Mouse (Mus musculus) cerebellum, adult 2 months (tissue): ENCODE data around the gene Agrn.
A peak's percentile ranks its signal among the peaks of the same experiment; 100 is the strongest.

Source experiments
- CTCF ChIP-seq: fragments of 200-500 bp; IDR thresholded peaks from 2 replicates; pipeline ENCODE4 v1.5.1; 2011; ENCODE audit warnings: low read depth, mild to moderate bottlenecking, control low read depth, low read length, moderate library complexity, borderline replicate concordance; ENCODE audit not compliant: insufficient read depth
- POLR2A ChIP-seq: fragments of 200-500 bp; IDR thresholded peaks from 2 replicates; pipeline ENCODE4 v1.6.1; 2011; ENCODE audit warnings: low read length, control low read depth, borderline replicate concordance; ENCODE audit not compliant: insufficient read depth

DNA sequence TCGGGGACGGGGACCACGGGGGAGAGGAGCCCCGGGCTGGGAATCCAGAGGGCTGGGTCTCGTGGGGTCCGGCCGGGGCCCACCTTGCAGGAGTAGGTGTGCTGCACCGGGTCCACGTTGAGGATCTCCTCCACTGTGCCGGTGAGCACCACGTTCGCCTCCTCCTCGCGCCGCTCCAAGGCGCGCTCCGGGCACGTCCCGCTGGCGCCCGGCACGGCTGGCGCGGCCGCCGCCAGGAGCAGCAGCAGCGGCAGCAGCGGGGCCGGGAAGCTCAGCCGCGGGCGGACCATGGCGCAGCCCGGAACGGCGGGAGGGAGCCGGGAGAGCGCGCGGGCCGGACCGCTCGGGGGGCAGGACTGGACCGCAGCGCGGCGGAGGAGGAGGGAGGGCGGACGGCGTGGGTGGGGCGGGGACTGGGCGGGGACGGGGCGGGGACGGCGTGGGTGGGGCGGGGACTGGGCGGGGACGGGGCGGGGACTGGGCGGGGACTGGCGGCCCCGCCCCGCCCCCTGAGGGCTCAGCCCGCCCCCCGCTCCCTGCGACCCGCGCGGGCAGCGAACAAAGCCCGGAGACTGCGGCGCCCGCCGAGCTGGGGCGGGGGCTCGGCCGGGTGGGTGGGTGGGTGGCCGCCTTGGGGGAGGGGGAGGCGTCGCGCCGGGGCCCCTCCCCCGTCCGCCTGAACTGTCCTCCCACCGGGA lies at the start of gene Agrn:
- 0 out of 2 replicates have a peak, but pooled peaks have one; percentile 19 for TF ChIP-seq POLR2A
- TF ChIP-seq CTCF, result no peak
